Mouse (Mus musculus): ENCODE data around the gene Nell1.

DNA sequence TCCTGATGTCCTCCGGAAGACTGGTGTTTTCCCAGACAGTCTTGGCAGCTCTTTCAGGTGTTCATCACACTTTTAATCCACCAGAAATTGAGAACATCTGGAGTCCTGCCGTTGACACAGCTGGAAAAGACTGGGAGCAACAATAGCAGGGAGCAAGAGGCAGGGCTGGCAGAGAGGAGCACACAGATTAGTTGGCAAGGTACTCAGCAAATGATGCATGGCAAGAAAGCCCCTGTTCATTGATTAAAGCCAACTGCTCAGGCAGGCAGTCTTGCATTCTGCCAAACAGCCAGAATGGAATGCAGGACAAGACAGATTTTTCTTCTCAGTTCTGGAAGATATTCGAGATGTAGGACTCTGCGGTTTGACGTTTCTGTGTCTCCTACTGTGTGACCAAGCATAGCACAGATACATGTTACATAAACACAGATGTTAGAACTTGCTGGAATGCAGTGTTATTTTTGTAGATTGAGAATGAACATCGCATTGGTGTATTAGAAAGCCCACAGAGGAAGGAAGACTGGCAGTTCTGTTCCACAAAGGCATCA, 925.0 kb downstream of the Nell1 start:
- TF ChIP-seq POLR2A (IDR thresholded peaks at IDR 0.05; ENCODE audit: low read depth, low read length) (no peak), CTCF (IDR thresholded peaks at IDR 0.05; ENCODE audit: borderline replicate concordance, insufficient read depth, low read length) (no peak)
